Mouse (Mus musculus) liver, embryonic 13.5 days (tissue): ENCODE data around the gene D430041D05Rik. TPM values are rescaled to one million over a fixed set of nuclear protein-coding genes. Genes with fewer than 3 reads are reported as not detected.

Source experiments
- ATAC-seq: fragments of 200-750 bp; cut with Nextera tagmentation; 2 replicates; pipeline ENCODE4 v1.8.0; 2017; ENCODE audit warnings: low read depth, mild to moderate bottlenecking, moderate number of reproducible peaks, moderate library complexity
- DNase-seq: peaks from one replicate; pipeline ENCODE4 v3.0.0; 2022
- H3K27ac ChIP-seq: fragments of 300-500 bp; sonication (generic); 2 replicates; pipeline ENCODE4 v1.5.1; 2015; ENCODE audit warnings: moderate library complexity, mild to moderate bottlenecking, inconsistent platforms
- H3K27me3 ChIP-seq: fragments of 300-500 bp; sonication (generic); 2 replicates; pipeline ENCODE4 v1.6.1; 2015; ENCODE audit warnings: mild to moderate bottlenecking, inconsistent platforms
- H3K36me3 ChIP-seq: fragments of 300-500 bp; sonication (generic); 2 replicates; pipeline ENCODE4 v1.6.1; 2015; ENCODE audit warnings: mild to moderate bottlenecking, inconsistent platforms
- H3K4me1 ChIP-seq: fragments of 300-500 bp; sonication (generic); replicated peaks from 2 replicates; pipeline ENCODE4 v1.6.1; 2015; ENCODE audit warnings: inconsistent platforms
- H3K4me2 ChIP-seq: fragments of 300-500 bp; sonication (generic); 2 replicates; pipeline ENCODE4 v1.6.1; 2015; ENCODE audit warnings: inconsistent platforms, mild to moderate bottlenecking, moderate library complexity
- H3K4me3 ChIP-seq: fragments of 300-500 bp; sonication (generic); replicated peaks from 2 replicates; pipeline ENCODE4 v1.5.1; 2015; ENCODE audit warnings: mild to moderate bottlenecking, inconsistent platforms
- H3K9ac ChIP-seq: fragments of 300-500 bp; sonication (generic); 2 replicates; pipeline ENCODE4 v1.6.1; 2015; ENCODE audit warnings: mild to moderate bottlenecking, inconsistent platforms
- H3K9me3 ChIP-seq: fragments of 300-500 bp; sonication (generic); replicated peaks from 2 replicates; pipeline ENCODE4 v1.6.1; 2016; ENCODE audit warnings: inconsistent platforms
- WGBS: fragments of 180-500 bp; shearing (Covaris S2); methylation state at CpG from one replicate; pipeline ENCODE4 v1.1.7; 2015; ENCODE audit not compliant: insufficient replicate concordance; 5-methylcytosine and 5-hydroxymethylcytosine counted together
- polyA plus RNA-seq: library from polyadenylated mRNA; unstranded; fragments of >200 nt; fragmentation: Nextera tagmentation; extraction: Ambion mirVana; gene quantifications from 2 replicates; pipeline ENCODE4 v1.2.1, GENCODE M21; 2015

The D430041D05Rik gene
- polyA plus RNA-seq, 1 experiment from 2014 or later: 0.01 TPM

DNA sequence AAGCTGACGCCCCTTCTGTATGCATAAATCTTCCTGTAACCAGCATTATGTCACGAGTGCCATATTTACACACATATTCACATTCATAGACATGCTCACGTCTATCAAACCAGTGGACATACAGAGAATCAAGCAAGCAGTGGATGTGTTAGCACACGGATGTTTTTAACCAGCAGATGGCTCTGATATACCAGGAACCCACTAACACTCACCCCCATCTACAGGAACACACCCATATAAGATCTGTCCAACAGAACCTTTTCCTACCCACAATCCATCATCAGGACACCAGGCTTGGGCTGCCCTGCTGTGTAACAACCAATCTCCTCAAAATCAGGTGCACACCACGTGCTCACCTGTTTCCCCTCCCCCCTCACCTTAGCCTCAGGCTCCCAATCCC, 76.9 kb downstream of the D430041D05Rik start:
- Histone ChIP-seq H3K4me3 (no peak overlapping the region), H3K9ac (no peak overlapping the region), H3K9me3 (no peaks in the 10 kb centered on the region), H3K27ac (no peak overlapping the region), H3K4me1 (no peaks in the 10 kb centered on the region), H3K27me3 (no peaks in the 10 kb centered on the region), H3K36me3 (no peaks in the 10 kb centered on the region), H3K4me2 (no peak overlapping the region)
- ATAC-seq (no peak), DNase-seq (no peak)
- WGBS: 44% methylated on average over 5 of the region's 5 CpGs

GRCm38 (mm10) chr2:104332707-104333106, 78.1 kb downstream of the D430041D05Rik start:
- no peak overlapping the region for H3K27ac ChIP-seq
- H3K27me3 ChIP-seq: no peaks in the 10 kb centered on the region
- H3K9me3 ChIP-seq: no peaks in the 10 kb centered on the region
- WGBS: 67% methylated on average over 4 of the region's 4 CpGs
- H3K4me3 ChIP-seq: no peak overlapping the region
- H3K36me3 ChIP-seq: no peaks in the 10 kb centered on the region
- no peaks in the 10 kb centered on the region for H3K4me1 ChIP-seq
- no peak for DNase-seq
- H3K4me2 ChIP-seq: no peak overlapping the region
- no peak for ATAC-seq
- H3K9ac ChIP-seq: no peak overlapping the region

GRCm38 (mm10) chr2:104331261-104331660, 79.6 kb downstream of the D430041D05Rik start:
- Histone ChIP-seq H3K4me3 (no peak overlapping the region), H3K4me2 (no peak overlapping the region), H3K9ac (no peak overlapping the region), H3K27me3 (no peaks in the 10 kb centered on the region), H3K9me3 (no peaks in the 10 kb centered on the region), H3K27ac (no peak overlapping the region), H3K4me1 (no peaks in the 10 kb centered on the region), H3K36me3 (no peaks in the 10 kb centered on the region)
- DNase-seq: no peak
- ATAC-seq: no peak
- WGBS: 58% methylated on average over 6 of the region's 6 CpGs

GRCm38 (mm10) chr2:104327116-104327794, 83.6 kb downstream of the D430041D05Rik start:
- Histone ChIP-seq H3K9me3 (no peaks in the 10 kb centered on the region), H3K4me3 (no peak overlapping the region), H3K4me2 (no peak overlapping the region), H3K27me3 (no peaks in the 10 kb centered on the region), H3K27ac (no peak overlapping the region), H3K9ac (no peak overlapping the region), H3K4me1 (no peaks in the 10 kb centered on the region), H3K36me3 (no peaks in the 10 kb centered on the region)
- no peak for ATAC-seq
- no peak for DNase-seq
- WGBS: 70% methylated on average over 16 of the region's 16 CpGs

DNA sequence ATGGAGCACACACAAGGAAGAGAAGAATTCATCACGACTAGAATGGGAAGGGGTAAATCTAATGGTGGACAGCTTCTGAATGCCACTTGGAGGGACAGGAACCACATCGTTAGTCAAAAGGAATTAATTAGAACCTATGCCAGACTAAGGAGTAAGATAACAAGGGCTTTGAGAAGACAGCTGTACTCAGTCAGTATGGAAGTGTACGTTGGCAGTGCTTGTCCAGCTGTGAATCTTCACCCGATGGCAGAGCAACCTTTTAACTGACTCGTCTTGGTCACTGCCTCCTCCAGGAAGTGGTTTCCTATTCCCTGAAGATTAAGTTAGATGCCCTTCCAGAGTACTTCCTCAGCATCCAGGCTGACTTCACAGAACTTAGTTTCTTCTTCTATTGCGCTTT, 87.0 kb downstream of the D430041D05Rik start:
- Histone ChIP-seq H3K4me1 (no peaks in the 10 kb centered on the region), H3K9me3 (no peaks in the 10 kb centered on the region), H3K4me3 (no peak overlapping the region), H3K27ac (no peak overlapping the region), H3K9ac (no peak overlapping the region), H3K4me2 (no peak overlapping the region), H3K36me3 (no peaks in the 10 kb centered on the region), H3K27me3 (no peaks in the 10 kb centered on the region)
- ATAC-seq (no peak), DNase-seq (no peak)
- 45% methylated on average over 6 of the region's 6 CpGs for WGBS

DNA sequence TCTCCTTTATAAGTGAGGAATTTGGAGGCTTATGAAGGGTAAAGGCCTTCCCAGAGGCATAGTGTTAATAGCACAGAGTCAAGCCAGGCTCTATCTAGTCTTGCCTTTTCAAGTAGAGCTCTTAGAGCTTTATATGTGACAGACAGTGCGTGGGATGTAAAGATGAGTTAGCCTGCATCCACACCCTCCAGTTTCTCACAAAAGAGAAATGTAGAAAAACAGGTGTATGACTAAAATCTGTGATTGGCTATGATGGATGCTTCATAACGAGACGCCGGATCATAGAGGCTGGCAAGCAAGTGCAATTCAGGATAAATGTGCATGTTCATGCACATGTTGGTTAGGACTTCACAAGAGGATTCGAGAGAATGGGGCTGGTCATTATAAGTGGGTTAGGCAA, 87.5 kb downstream of the D430041D05Rik start:
- Histone ChIP-seq H3K9ac (no peak overlapping the region), H3K27me3 (no peaks in the 10 kb centered on the region), H3K4me3 (no peak overlapping the region), H3K27ac (no peak overlapping the region), H3K4me1 (no peaks in the 10 kb centered on the region), H3K9me3 (no peaks in the 10 kb centered on the region), H3K4me2 (no peak overlapping the region), H3K36me3 (no peaks in the 10 kb centered on the region)
- ATAC-seq: no peak
- WGBS: 65% methylated on average over 5 of the region's 5 CpGs
- no peak for DNase-seq

GRCm38 (mm10) chr2:104320061-104320624, 90.7 kb downstream of the D430041D05Rik start:
- Histone ChIP-seq H3K27ac (no peak overlapping the region), H3K27me3 (no peaks in the 10 kb centered on the region), H3K36me3 (no peaks in the 10 kb centered on the region), H3K4me3 (no peak overlapping the region), H3K4me2 (no peak overlapping the region), H3K9ac (no peak overlapping the region), H3K4me1 (no peaks in the 10 kb centered on the region), H3K9me3 (no peaks in the 10 kb centered on the region)
- no peak for DNase-seq
- ATAC-seq: no peak
- 72% methylated on average over 13 of the region's 13 CpGs for WGBS

DNA sequence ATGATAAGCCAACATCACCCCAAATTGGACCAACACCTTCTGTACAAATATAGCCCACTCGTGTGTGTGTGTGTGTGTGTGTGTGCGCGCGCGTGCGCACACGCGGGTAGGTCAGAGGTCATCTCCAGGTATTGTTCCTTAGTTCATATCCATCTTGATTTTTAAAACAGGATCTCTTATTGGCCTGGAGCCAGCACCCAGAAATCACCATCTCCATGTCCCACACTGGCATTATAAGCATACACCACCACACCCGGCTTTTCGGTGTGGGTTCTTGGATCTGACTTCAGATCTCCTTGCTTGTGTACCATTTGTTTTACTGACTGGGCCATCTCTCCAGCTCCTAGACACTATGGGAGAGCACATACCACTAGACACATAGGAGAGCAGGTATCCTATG, 91.4 kb downstream of the D430041D05Rik start:
- no peaks in the 10 kb centered on the region for H3K4me1 ChIP-seq
- 90% methylated on average over 10 of the region's 10 CpGs for WGBS

DNA sequence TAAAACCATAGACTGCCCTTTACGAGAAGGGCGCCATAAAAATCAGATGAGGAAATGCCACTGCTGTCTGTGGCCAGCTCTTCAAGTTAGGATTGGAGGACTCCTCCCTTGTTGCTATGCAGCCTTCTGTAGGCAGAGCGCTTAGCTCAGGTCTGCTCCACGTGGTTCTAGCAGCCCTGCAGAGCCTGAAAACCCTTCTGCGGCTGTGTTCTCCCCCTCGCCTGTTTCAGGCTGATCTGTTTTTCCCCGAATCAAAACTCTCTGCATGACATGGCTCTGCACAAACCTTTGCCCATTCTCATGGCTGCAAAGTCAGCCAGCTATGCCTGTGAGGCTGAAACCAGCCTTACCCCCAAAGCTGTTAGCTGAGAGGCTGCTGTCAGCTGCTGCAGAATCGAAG, 91.9 kb downstream of the D430041D05Rik start:
- H3K27ac ChIP-seq: no peak overlapping the region
- 36% methylated on average over 8 of the region's 8 CpGs for WGBS
- no peak for ATAC-seq
- no peak overlapping the region for H3K4me2 ChIP-seq
- no peak for DNase-seq
- no peak overlapping the region for H3K9ac ChIP-seq
- H3K9me3 ChIP-seq: no peaks in the 10 kb centered on the region
- H3K27me3 ChIP-seq: no peaks in the 10 kb centered on the region
- H3K36me3 ChIP-seq: no peaks in the 10 kb centered on the region
- no peaks in the 10 kb centered on the region for H3K4me1 ChIP-seq
- H3K4me3 ChIP-seq: no peak overlapping the region

More for the DNA sequence above, 91.4 kb downstream of the D430041D05Rik start:
- Histone ChIP-seq H3K27ac (no peak overlapping the region), H3K9me3 (no peaks in the 10 kb centered on the region), H3K4me3 (no peak overlapping the region), H3K36me3 (no peaks in the 10 kb centered on the region), H3K9ac (no peak overlapping the region), H3K27me3 (no peaks in the 10 kb centered on the region), H3K4me2 (no peak overlapping the region)
- no peak for ATAC-seq
- DNase-seq: no peak

- Histone ChIP-seq H3K9me3 (no peaks in the 10 kb centered on the region), H3K4me2 (no peak overlapping the region), H3K27me3 (no peaks in the 10 kb centered on the region), H3K4me3 (no peak overlapping the region), H3K36me3 (no peaks in the 10 kb centered on the region), H3K4me1 (no peaks in the 10 kb centered on the region), H3K9ac (no peak overlapping the region), H3K27ac (no peak overlapping the region)
- WGBS: 59% methylated on average over 2 of the region's 2 CpGs
- no peak for DNase-seq
- ATAC-seq: no peak
Observed at GRCm38 (mm10) chr2:104318259-104318658, 92.6 kb downstream of the D430041D05Rik start.

DNA sequence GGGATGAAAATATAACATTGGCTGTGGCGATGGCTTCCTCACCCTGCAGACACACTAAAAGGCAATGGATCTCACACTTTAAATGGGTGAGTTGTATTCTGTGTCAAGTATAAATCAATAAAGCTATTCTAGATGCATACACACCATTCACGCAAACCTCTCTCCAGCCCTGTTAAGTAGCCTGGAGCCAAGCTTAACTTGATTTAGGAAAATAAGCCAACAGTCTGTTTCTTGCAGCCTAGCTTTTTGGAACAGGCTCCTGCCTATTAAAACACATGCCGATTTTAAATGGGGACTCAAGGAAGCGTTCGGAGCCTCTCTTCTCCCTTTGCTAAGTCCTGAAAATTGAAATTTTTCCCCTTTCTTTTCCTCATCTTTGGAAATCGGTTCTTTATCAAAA, 93.2 kb downstream of the D430041D05Rik start:
- ATAC-seq: no peak
- Histone ChIP-seq H3K27me3 (no peaks in the 10 kb centered on the region), H3K4me1 (no peaks in the 10 kb centered on the region), H3K9ac (no peak overlapping the region), H3K27ac (no peak overlapping the region), H3K9me3 (no peaks in the 10 kb centered on the region), H3K4me2 (no peak overlapping the region), H3K36me3 (no peaks in the 10 kb centered on the region), H3K4me3 (no peak overlapping the region)
- 65% methylated on average over 6 of the region's 6 CpGs for WGBS
- no peak for DNase-seq

DNA sequence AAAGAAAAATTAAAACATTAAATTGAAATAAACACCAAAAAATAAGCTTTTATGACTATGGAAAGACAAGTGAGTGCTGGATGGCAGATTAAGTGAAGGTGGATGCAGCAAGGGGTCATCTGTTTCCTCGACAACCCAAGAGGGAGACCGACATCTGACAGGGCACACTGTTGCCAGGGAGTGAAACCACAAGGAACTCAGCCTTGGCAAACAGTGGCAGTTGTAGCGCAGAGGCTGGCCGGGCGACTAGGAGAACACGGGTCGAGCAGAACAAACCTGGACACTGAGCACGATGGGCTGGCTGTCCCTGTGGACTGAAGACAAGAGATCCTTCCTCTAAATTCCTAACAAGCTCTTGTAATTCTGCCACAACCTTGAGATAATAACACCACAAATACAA, 94.3 kb downstream of the D430041D05Rik start:
- Histone ChIP-seq H3K4me2 (no peak overlapping the region), H3K27ac (no peak overlapping the region), H3K36me3 (no peaks in the 10 kb centered on the region), H3K9me3 (no peaks in the 10 kb centered on the region), H3K4me3 (no peak overlapping the region), H3K4me1 (no peaks in the 10 kb centered on the region), H3K9ac (no peak overlapping the region), H3K27me3 (no peaks in the 10 kb centered on the region)
- DNase-seq (no peak), ATAC-seq (no peak)
- WGBS: 77% methylated on average over 8 of the region's 8 CpGs
